Mouse (Mus musculus): ENCODE data around the gene Vgll3. TPM values are rescaled to one million over a fixed set of nuclear protein-coding genes. Genes with fewer than 3 reads are reported as not detected.

Vgll3 gene
- polyA plus RNA-seq, 1 experiment = 1.3 TPM

GRCm38 (mm10) chr16:65850126-65850525 lies 35.1 kb downstream of the Vgll3 start:
- Histone ChIP-seq H3K4me1 (ENCODE audit: control insufficient read depth, insufficient read depth, low read length) (no peaks in the 10 kb centered on the region), H3K4me3 (ENCODE audit: insufficient read depth, low read length) (no peak overlapping the region)
- TF ChIP-seq CTCF (IDR thresholded peaks at IDR 0.05; ENCODE audit: extremely low read depth, insufficient read depth, low read length) = no peak
- no peak for TF ChIP-seq POLR2A (IDR thresholded peaks at IDR 0.05; ENCODE audit: extremely low read depth, insufficient read depth, low read length)

DNA sequence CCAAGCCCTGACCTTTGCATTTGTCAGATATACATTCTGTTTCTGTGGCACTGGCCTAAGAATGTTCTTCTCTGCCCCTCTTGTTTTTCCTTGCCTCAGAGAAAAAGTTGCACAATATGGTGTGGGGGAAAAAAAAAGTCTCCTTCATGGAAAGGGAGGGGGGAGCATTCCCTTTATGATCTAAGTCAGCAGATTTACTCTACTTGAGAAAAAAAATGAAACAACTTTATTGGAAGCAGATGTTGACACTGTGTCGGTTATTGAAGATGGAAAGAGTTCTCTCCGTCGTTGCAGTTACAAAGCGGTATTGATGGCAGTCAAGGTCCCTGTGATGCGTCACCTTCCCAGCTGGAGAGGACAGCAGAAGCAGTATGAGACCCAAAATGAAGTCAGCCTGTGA lies 49.4 kb downstream of the Vgll3 start:
- H3K4me1 ChIP-seq (ENCODE audit: control insufficient read depth, insufficient read depth, low read length) = no peaks in the 10 kb centered on the region; the same call in 1 of the 2 replicates
- no peak overlapping the region for H3K27ac ChIP-seq (ENCODE audit: insufficient read depth, low read length)
- H3K4me3 ChIP-seq (ENCODE audit: insufficient read depth, low read length) = no peak overlapping the region
- no peak for TF ChIP-seq POLR2A (IDR thresholded peaks at IDR 0.05; ENCODE audit: extremely low read depth, insufficient read depth, low read length)
- no peak for TF ChIP-seq CTCF (IDR thresholded peaks at IDR 0.05; ENCODE audit: extremely low read depth, insufficient read depth, low read length)

More at GRCm38 (mm10) chr16:65850126-65850525, 35.1 kb downstream of the Vgll3 start:
- no peak overlapping the region for H3K27ac ChIP-seq (ENCODE audit: insufficient read depth, low read length)

- no peaks in the 10 kb centered on the region; the same call in 1 of the 2 replicates for H3K4me1 ChIP-seq (ENCODE audit: control insufficient read depth, insufficient read depth, low read length)
- TF ChIP-seq CTCF (IDR thresholded peaks at IDR 0.05; ENCODE audit: extremely low read depth, insufficient read depth, low read length) (no peak), POLR2A (IDR thresholded peaks at IDR 0.05; ENCODE audit: extremely low read depth, insufficient read depth, low read length) (no peak)
- H3K27ac ChIP-seq (ENCODE audit: insufficient read depth, low read length) = no peak overlapping the region
- no peak overlapping the region for H3K4me3 ChIP-seq (ENCODE audit: insufficient read depth, low read length)
Observed at GRCm38 (mm10) chr16:65867927-65868326, 52.9 kb downstream of the Vgll3 start.

- TF ChIP-seq CTCF (IDR thresholded peaks at IDR 0.05; ENCODE audit: extremely low read depth, insufficient read depth, low read length) (no peak), POLR2A (IDR thresholded peaks at IDR 0.05; ENCODE audit: extremely low read depth, insufficient read depth, low read length) (no peak)
- Histone ChIP-seq H3K27ac (ENCODE audit: insufficient read depth, low read length) (no peak overlapping the region), H3K4me1 (ENCODE audit: control insufficient read depth, insufficient read depth, low read length) (no peaks in the 10 kb centered on the region; the same call in 1 of the 2 replicates), H3K4me3 (ENCODE audit: insufficient read depth, low read length) (no peak overlapping the region)
Observed at GRCm38 (mm10) chr16:65868933-65869332, 53.9 kb downstream of the Vgll3 start.

GRCm38 (mm10) chr16:65888940-65889339 lies 73.9 kb downstream of the Vgll3 start:
- TF ChIP-seq CTCF (IDR thresholded peaks at IDR 0.05; ENCODE audit: extremely low read depth, insufficient read depth, low read length) = no peak
- no peak for TF ChIP-seq POLR2A (IDR thresholded peaks at IDR 0.05; ENCODE audit: extremely low read depth, insufficient read depth, low read length)
- Histone ChIP-seq H3K4me1 (ENCODE audit: control insufficient read depth, insufficient read depth, low read length) (no peaks in the 10 kb centered on the region), H3K27ac (ENCODE audit: insufficient read depth, low read length) (no peak overlapping the region), H3K4me3 (ENCODE audit: insufficient read depth, low read length) (no peak overlapping the region)

Measured in cortical plate, adult 2 months (tissue).